11 mouse cellular contexts compared by ENCODE assay signal in genomic region chr2:6142915-6143654, GRCm38 (mm10). TPM values are rescaled to one million over a fixed set of nuclear protein-coding genes. Genes with fewer than 3 reads are reported as not detected.
DNase-seq lines count a peak whose midpoint lies in the region; ATAC-seq lines count a peak whose summit lies in the region.
"Had no signal": no experiment of that assay in that cellular context is flagged by ENCODE, and none has a peak within 500 bp of the region (broad histone marks: within the 10 kb centered on the region; RNA-seq: fewer than 3 reads in every experiment).

No protein-coding gene starts in this region.

- H3K9me3 ChIP-seq in hindbrain, embryonic 16.5 days (ENCODE audit: control insufficient read depth, low read length) = no peaks in the 10 kb centered on the region
- no peaks in the 10 kb centered on the region for H3K9me3 ChIP-seq in hindbrain, embryonic 14.5 days (ENCODE audit: control insufficient read depth, low read length)
- H3K9me3 ChIP-seq: heart, embryonic 13.5 days; limb, embryonic 15.5 days had no signal

- H3K9ac ChIP-seq in hindbrain, embryonic 16.5 days (ENCODE audit: low read depth, low read length) = no peak overlapping the region
- H3K9ac ChIP-seq in hindbrain, embryonic 14.5 days = no peak overlapping the region
- H3K9ac ChIP-seq: heart, embryonic 13.5 days; limb, embryonic 15.5 days had no signal

- ATAC-seq in hindbrain, embryonic 16.5 days = peak; percentile 58
- no peak for ATAC-seq in hindbrain, embryonic 14.5 days (ENCODE audit: low FRiP score)

- no peaks in the 10 kb centered on the region for H3K4me1 ChIP-seq in hindbrain, embryonic 16.5 days (ENCODE audit: control insufficient read depth, insufficient read depth, low read depth, low read length)
- H3K4me1 ChIP-seq in hindbrain, embryonic 14.5 days (replicated peaks; ENCODE audit: control insufficient read depth, insufficient read depth, low read length) = no peaks in the 10 kb centered on the region
- H3K4me1 ChIP-seq: limb, embryonic 15.5 days had no signal

- no peak overlapping the region for H3K27ac ChIP-seq in hindbrain, embryonic 16.5 days (ENCODE audit: low read depth, low read length)
- no peak overlapping the region for H3K27ac ChIP-seq in hindbrain, embryonic 14.5 days
- H3K27ac ChIP-seq: heart, embryonic 13.5 days; limb, embryonic 15.5 days had no signal

- H3K36me3 ChIP-seq in hindbrain, embryonic 16.5 days (ENCODE audit: control insufficient read depth, insufficient read depth, low read length) = no peaks in the 10 kb centered on the region
- no peaks in the 10 kb centered on the region for H3K36me3 ChIP-seq in hindbrain, embryonic 14.5 days (replicated peaks; ENCODE audit: control insufficient read depth, insufficient read depth)
- H3K36me3 ChIP-seq: heart, embryonic 13.5 days; limb, embryonic 15.5 days had no signal

- H3K4me3 ChIP-seq in hindbrain, embryonic 16.5 days (ENCODE audit: low read length) = no peak overlapping the region
- H3K4me3 ChIP-seq in hindbrain, embryonic 14.5 days (replicated peaks; ENCODE audit: low read length) = no peak overlapping the region
- H3K4me3 ChIP-seq: heart, embryonic 13.5 days; limb, embryonic 15.5 days; megakaryocyte, embryonic 14.5 days had no signal

- no peak for DNase-seq in hindbrain, embryonic 14.5 days (ENCODE audit: low spot score)
- peak; percentile 24 to 33 for DNase-seq in lung, adult 18-20 months
- DNase-seq in lung, postnatal 10 days = no peak
- peak; percentile 89 for DNase-seq in R1 (ENCODE audit: low read depth, low spot score)
- DNase-seq in kidney, postnatal 4 days = peak; percentile 29 to 51
- DNase-seq in spleen, adult 12 weeks (ENCODE audit: low spot score) = no peak
- DNase-seq: adrenal gland, adult 2 months had no signal

- WGBS in hindbrain, embryonic 16.5 days = 65% methylated on average over 16 of the region's 16 CpGs
- 75% methylated on average over 16 of the region's 16 CpGs for WGBS in hindbrain, embryonic 14.5 days

- H3K4me2 ChIP-seq in hindbrain, embryonic 16.5 days (ENCODE audit: low read length) = no peak overlapping the region
- no peak overlapping the region for H3K4me2 ChIP-seq in hindbrain, embryonic 14.5 days (replicated peaks)
- H3K4me2 ChIP-seq: heart, embryonic 13.5 days; limb, embryonic 15.5 days had no signal

- H3K27me3 ChIP-seq in hindbrain, embryonic 16.5 days (replicated peaks; ENCODE audit: control insufficient read depth, insufficient read depth, low read length) = no peaks in the 10 kb centered on the region
- no peaks in the 10 kb centered on the region for H3K27me3 ChIP-seq in hindbrain, embryonic 14.5 days (ENCODE audit: control insufficient read depth, insufficient read depth, low read length)
- H3K27me3 ChIP-seq: heart, embryonic 13.5 days; limb, embryonic 15.5 days had no signal

RNA-seq across cellular contexts. Expression of gene Proser2, which starts 13.1 kb away (rescaled TPM):
- 10.5 and 10.6 TPM in 2 replicates for polyA plus RNA-seq in hindbrain, embryonic 16.5 days (2015; fragmentation: Nextera tagmentation; extraction: Ambion mirVana)
- polyA plus RNA-seq in hindbrain, embryonic 14.5 days (2014; fragmentation: Nextera tagmentation; extraction: Ambion mirVana) = 6.2 and 7.7 TPM in 2 replicates

Comparison
In these comparisons a context has a peak if more than half of its experiments do, and no peak if none do; other contexts are left out.
1. DNase-seq: peak in lung, adult 18-20 months (2 of 2), R1 (single experiment) and kidney, postnatal 4 days (2 of 2); none in hindbrain, embryonic 14.5 days (single experiment), lung, postnatal 10 days (single experiment) and spleen, adult 12 weeks (single experiment).